Mouse (Mus musculus): ENCODE data around the gene Rtl8a. TPM values are rescaled to one million over a fixed set of nuclear protein-coding genes. Genes with fewer than 3 reads are reported as not detected.

Rtl8a gene
- 241 and 255 TPM in 2 replicates for polyA plus RNA-seq (2012; rRNA removed)

DNA sequence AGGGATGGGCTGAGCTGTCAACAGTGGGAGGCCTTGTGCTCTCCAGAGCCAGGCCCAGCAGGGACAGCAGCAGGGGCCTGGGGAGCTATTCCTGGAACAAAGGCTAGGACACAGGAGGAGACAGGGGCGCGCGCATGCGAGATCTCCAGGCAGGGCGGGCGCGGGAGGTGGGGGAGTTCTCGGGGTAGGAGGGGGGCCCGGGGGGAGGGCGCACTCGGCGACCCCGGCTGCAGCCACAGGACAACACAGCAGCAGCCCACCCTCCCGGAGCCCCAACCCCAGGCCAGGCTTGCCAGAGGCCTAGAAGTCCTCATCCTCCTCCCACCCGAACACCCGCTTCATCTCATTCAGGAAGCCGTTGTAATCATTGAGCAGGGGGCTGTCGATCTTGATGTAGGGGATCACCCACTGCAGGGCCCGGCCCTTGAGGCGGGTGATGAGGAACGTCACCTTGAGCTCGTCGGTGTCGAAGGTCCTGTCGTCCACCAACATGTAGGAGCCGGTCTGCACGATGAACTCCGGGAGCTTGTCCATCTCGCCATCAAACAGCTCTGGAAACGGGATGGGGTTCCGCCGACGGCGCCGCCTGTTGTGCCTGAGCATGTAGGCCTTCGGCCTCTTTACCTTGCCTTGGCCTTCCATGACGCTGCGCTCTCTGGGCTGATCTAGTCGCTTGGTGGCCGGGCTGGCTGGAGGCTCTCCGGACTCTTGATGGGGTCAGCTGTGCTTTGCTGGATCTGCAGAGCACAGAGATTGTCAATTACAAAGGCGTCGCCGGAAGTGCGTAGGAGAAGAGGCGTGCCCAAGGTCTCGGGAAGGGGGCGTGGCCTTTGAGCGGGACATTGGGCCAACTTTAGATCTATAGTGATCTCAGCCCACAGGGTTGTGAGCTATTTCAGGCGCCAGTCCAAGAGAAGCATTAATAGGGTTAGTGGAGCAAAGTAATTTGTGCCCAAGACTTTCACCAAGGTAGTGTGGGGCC is at the start of gene Rtl8a:
Rtl8a (minus strand) TSS at position 703 of the 982 bp plus-strand sequence.

DNA sequence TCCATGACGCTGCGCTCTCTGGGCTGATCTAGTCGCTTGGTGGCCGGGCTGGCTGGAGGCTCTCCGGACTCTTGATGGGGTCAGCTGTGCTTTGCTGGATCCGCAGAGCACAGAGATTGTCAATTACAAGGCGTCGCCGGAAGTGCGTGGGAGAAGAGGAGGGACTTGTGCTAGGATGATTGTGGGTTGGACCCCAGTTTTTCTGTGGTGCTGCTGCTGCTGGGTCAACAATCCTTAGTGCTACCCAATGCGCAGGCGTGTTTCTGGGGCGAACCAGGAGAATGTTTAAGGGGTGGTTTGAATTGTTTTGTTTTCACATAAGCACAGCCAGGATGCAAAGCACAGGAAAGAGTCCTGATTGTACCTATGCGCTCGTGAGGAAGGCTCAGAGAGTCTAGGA is 26.8 kb upstream of the Rtl8a start, which contains the start of gene Rtl8b:
Rtl8b (minus strand) TSS at position 115 of the 400 bp plus-strand sequence.

DNA sequence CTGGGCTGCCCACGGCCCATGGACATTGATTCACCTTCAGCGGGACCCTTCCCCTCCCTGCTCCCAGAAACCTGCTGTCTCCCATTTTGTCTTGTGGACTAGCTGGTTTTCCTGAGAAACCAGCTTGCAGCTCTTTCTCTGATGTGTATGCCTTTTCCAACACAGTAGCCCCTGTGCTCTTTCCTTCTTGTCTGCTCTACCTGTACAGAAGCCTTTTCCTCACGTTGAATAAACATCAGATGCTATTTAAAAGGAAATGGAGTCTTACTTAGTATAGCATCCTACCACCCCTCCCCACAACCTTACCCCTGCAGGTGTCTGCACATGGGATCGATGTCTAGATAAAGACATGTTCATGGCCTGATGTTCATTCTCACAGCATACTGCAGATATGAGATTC is 34.6 kb downstream of the Rtl8a start, which contains the start of gene Gm14597:
Gm14597 (minus strand) TSS at position 101 of the 400 bp plus-strand sequence.

DNA sequence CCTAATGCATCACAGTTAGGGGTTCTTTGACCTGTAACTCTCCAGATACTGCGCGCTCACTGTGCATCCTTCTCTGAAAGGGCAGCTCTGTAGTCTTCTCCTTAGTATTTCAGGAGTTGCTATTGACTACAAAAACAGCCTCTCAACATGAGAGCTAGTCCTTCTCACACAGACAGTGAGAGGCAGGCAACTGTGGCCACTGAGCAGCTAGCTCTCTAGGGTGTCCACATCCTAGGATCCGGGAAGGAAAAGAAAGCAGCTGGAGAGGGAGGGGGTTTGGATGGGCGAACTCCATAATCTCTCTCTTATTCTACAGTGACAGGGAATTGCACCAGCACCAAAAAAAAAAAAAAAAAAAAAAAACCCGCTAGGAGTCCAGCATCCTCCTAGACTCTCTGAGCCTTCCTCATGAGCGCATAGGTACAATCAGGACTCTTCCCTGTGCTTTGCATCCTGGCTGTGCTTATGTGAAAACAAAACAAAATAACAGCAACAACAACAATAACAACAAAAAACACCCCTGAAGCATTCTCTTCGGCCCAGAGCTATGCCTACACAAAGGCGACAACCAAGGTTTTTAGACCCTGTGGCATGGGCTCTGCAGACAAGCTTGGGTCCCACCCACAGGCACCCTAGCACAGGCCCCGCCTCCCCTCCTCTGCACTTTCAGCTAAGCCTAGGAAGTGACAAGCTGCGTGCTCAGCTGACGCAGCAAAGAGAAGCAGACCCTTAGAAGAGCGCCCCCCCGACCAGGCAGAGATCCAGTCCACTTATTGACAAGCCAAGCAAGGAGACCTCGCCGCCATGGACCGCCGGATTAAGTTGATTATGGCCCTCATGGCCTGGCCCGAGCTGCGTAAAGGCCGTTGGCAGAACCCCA is 36.0 kb downstream of the Rtl8a start, which contains the start of gene Rtl8c:
Rtl8c (plus strand) TSS at position 791 of the 880 bp plus-strand sequence.

Other genes with a start within 250 kb of the Rtl8a start
- not detected in 2 replicates for gene Etd, start 208.8 kb downstream of the Rtl8a start, polyA plus RNA-seq (2012; rRNA removed)
- gene Rtl8c, start 35.6 kb downstream of the Rtl8a start, polyA plus RNA-seq (2012; rRNA removed) = 176 and 185 TPM in 2 replicates
- not detected in 2 replicates for gene Gm14597, start 34.7 kb downstream of the Rtl8a start, polyA plus RNA-seq (2012; rRNA removed)
- 259 and 263 TPM in 2 replicates for gene Rtl8b, start 26.7 kb upstream of the Rtl8a start, polyA plus RNA-seq (2012; rRNA removed)
- gene 4930502E18Rik, start 81.1 kb upstream of the Rtl8a start, polyA plus RNA-seq (2012; rRNA removed) = 0.10 and 0.11 TPM in 2 replicates
- not detected in 2 replicates for gene 1700013H16Rik, start 114.1 kb upstream of the Rtl8a start, polyA plus RNA-seq (2012; rRNA removed)
- 0.04 TPM in 1 of 2 replicates, not detected in the other for gene Zfp36l3, start 132.7 kb upstream of the Rtl8a start, polyA plus RNA-seq (2012; rRNA removed)
- 0.98 and 1.6 TPM in 2 replicates for gene Xlr, start 154.0 kb upstream of the Rtl8a start, polyA plus RNA-seq (2012; rRNA removed)

All from central nervous system, embryonic 14 days (tissue).